Mouse (Mus musculus): Measurements from ENCODE around the gene Tmem235. TPM values are rescaled to one million over a fixed set of nuclear protein-coding genes. Genes with fewer than 3 reads are reported as not detected.
"Not testable (repeated sequence)": the region's sequence is repeated elsewhere in the genome, so short reads cannot be mapped to it uniquely, and the experiment has no call there.

Gene Tmem235
- total RNA-seq (2022) = under 1 TPM in 2 of 4 experiments, not detected in 2; 0.21 to 0.37 TPM

- no peak for DNase-seq (ENCODE audit: low spot score in 2 of 2)
Observed at GRCm38 (mm10) chr11:117860601-117861000, at the start of gene Tmem235. Gene Tmem235 (plus strand): TSS chr11:117860752.

GRCm38 (mm10) chr11:117813867-117814266 lies 46.7 kb upstream of the Tmem235 start:
- no peak for DNase-seq (ENCODE audit: low spot score in 2 of 2)

DNA sequence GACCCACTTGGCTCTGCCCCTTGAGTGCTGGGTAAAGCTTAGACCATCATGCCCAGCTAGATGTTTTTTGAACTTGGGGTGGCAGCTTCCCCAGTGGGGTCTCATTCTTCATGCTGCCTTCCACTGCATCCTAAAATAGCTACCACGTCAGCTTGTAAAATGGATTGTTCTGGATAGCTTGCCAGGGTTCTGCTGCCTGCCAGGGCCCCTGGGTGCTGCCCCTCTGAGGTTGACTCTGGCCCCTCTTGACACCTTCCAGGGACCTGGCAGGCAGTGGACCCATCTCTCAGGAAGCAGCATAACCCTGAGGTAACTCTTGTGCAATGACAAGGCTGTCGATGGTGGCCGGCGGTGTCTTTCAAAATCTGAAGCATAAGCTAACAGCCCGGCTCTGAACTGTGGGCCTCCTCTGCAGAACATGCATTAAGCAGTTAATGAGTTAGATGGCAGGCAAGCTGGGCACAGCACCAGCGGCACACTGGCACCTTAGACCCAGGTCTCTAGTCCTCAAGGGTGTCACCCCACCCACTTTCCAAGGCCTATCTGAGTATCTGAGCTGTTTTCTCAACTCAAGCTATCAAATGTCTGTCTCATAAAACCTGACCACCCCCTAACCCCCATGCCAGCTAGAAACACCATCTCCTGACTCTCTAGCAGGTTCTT lies 45.7 kb upstream of the Tmem235 start:
- DNase-seq (ENCODE audit: low spot score in 2 of 2) = no peak

DNA sequence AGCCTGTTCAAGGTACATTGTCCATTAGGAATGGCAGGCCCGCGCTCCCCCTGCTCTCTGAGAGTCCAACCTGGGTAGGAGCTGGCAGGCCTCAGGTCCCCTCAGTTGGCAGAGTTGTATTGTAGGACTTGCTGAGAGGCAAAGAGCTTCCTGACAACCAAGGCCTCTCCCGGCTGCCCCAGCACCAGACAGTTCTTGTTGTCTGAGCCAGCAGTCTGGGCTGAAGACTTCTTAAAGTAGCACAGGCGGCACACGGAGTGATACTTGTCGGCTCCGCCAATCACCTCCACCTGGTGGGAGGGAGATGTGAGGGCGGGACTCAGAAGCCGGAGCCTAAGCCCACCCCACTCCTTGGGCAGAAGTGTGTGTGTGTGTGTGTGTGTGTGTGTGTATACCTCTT lies 44.7 kb upstream of the Tmem235 start:
- not testable (repeated sequence) for DNase-seq (ENCODE audit: low spot score in 2 of 2)

DNA sequence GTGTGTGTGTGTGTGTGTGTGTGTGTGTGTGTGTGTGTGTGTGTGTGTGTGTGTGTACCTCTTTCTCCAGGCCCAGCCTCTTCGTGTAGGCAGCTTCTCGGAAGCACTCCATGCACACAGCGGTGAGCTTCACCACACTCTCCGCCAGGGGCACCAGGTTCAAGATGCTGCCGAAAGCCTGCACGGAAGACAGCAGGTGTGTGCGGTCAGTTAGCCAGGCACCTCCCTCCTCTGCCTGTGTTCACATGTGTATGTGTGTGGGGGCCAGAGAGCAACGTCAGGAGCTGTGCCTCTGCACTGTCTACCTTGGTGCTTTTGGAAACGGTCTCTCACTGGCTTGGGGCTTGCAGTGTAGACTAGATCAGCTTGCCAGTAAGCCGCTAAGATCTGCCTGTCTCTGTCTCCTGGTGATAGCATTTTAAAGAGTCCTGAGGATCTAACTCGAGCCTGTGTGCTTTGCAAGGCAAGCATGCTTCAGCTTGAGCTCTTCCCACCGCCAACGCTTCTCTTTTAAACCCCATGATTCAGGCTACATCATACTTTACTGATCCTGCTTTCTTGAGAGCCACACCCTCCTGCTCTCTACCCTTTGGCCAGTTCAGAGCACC lies 44.1 kb upstream of the Tmem235 start:
- DNase-seq (ENCODE audit: low spot score in 2 of 2) = no peak

GRCm38 (mm10) chr11:117819095-117819494 lies 41.5 kb upstream of the Tmem235 start:
- DNase-seq (ENCODE audit: low spot score in 2 of 2) = no peak

DNA sequence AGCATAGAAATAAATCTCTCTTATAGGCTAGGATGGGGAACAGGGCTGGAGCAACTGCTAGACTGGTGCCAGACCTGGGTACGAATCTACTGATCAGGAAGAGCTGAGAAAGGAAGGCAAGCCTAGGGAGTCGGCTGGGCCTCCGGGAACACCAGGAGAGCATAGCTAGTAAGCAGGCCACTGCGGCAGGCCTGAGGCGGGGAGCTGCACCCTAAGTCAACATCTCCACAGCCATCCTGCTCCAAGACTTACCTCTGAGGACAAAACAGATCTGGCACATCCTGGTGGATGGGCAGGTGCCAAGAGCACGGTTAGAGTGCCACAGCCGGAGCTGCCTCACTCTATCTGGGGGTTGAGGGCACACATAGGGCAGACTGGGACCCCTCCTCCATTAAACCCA lies 40.4 kb upstream of the Tmem235 start:
- DNase-seq (ENCODE audit: low spot score in 2 of 2) = no peak

DNA sequence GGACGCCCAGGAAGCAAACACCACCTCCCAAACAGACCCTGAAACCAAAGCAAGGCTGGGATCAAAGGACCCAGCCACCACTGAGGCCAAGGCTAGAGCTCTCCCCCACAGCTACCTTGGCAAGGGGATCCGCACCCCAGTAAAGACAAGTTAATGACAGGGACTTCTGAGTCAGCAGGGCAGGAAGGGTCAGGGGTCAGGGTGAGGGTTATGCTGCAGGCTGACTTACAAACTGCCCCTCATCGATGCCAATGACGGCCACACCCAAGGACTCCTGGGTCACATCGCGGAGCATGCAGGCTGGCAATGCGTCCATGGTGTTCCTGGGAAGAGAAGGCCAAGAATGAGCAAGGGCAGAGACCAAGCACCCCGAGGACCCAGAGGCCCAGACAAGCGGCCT lies 38.7 kb upstream of the Tmem235 start:
- no peak for DNase-seq (ENCODE audit: low spot score in 2 of 2)

DNA sequence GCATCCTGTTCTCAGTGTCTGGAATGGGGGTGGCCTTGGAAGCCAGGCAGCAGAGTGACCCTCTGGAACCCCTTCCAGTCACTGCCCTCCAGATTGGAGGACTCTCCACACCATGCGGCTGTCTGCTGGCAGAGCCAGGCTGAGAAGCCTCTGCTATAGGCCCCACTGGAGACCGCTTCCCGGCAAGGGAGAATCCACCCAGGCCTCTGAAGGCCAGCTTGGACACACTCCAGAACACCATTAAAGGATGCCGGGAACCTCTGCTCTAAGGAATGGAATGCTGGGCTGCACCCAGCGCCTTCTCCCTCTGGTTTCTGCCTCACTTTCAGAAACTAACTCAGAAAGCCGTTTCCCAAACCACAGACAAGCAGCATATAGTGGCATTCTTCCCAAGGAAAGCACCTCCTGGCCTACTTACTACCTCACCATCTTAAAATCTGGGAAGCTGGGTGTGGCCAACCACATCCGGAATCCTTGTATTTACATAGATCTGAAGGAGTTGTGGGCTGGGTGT lies 37.8 kb upstream of the Tmem235 start:
- no peak for DNase-seq (ENCODE audit: low spot score in 2 of 2)

DNA sequence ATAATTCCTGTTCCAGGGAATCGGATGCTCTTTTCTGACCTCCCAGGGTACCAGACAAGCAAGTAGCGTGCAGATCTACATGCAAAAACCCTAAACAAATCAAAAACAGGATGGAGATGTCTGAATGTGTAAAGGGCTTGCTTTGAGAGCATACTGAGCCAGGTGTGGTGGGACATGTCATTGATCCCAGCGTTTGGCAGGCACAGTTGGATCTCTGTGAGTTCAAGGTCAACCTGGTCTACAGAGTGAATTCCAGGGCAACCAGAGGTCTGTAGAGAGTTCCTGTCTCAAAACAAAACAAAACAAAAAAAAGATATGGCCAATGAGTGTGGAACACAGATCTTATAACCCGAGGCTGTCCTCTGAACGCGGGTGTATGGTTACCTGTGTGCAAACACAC lies 37.1 kb upstream of the Tmem235 start:
- no peak for DNase-seq (ENCODE audit: low spot score in 2 of 2)

GRCm38 (mm10) chr11:117824060-117824969 lies 36.2 kb upstream of the Tmem235 start:
- DNase-seq (ENCODE audit: low spot score in 2 of 2) = peak; percentile 45 to 71

DNA sequence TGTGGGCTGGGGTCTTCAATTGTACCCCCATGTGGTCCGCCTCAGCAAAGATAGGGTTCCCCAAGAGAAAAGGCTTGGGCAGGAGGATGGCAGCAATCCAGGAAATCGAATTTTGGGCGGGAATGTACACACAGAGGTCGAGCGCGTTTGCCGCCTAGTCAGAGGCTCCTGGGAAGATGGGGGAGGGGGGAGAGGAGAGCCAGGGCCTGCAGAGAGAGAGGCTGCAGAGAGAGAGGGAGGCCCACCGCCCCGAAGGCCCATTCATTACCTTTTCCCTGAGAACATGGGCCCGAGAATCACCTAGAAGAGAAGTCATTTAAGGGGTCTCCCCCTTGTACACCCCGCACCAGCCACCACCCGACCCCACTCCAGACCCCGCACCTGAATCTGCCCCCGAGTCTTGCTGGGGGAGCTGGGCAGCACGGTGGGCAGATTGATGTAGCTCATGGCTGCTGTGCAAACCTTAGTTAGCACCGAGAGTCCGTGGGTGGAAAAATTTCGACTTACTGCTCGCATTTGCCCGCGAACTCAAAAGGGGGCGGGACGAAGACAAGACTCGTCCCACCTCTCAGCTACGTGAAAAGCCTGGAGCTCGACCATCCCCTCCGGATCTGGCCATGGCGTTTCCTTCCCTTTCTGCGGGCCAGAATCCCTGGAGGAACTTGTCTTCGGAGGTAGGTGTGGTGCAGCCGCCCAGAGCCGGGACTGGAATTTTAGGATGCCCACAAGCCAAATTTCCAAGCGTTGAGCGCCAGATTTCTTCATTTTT lies 35.0 kb upstream of the Tmem235 start, which contains the start of the genes Afmid and Tk1:
Gene Afmid, plus strand, starts transcription at position 592 of the 769 bp plus-strand sequence.
Gene Tk1, minus strand, starts transcription at position 760 of the 769 bp plus-strand sequence.
- DNase-seq (ENCODE audit: low spot score in 2 of 2) = no peak

- DNase-seq (ENCODE audit: low spot score in 2 of 2) = no peak
Observed at GRCm38 (mm10) chr11:117826164-117826563, 34.4 kb upstream of the Tmem235 start.

DNA sequence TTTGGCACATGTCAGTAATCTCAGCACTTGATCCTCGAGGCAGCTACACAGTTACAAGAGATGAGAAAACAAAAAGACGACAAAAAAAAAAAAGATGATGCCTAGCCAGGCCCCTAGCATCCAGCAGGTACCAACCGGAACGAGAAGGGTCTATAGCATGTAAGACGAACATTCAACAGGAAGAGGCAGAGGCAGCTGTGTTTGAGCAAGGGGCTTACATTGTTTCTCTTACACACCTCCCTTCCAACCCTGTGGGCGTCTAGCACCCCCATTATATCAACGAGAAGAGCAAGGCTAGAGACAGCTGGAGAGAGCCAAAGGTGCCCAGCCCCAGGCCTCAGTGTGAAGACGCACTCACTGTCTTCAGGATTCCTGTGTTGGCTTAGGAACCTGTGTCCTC lies 33.6 kb upstream of the Tmem235 start:
- no peak for DNase-seq (ENCODE audit: low spot score in 2 of 2)

DNA sequence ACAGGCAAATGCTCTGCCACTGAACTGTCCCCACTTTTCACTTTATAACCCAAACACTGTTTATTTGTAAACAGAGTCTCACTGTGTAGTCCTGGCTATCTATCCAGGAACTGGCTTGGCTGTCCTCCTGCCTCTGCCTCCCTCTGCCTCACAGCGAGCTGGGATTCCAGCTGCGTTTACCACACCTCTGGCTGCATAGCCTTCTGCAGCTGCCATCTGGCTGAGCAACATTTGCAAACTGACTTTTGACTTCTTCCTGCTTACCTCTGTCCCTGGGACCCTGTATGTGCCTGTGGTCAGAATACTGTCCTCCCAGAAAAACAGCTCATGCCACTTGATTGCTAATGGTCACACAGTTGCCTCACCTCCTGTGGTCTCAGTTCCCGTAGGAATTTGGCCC lies 33.2 kb upstream of the Tmem235 start:
- no peak for DNase-seq (ENCODE audit: low spot score in 2 of 2)

DNA sequence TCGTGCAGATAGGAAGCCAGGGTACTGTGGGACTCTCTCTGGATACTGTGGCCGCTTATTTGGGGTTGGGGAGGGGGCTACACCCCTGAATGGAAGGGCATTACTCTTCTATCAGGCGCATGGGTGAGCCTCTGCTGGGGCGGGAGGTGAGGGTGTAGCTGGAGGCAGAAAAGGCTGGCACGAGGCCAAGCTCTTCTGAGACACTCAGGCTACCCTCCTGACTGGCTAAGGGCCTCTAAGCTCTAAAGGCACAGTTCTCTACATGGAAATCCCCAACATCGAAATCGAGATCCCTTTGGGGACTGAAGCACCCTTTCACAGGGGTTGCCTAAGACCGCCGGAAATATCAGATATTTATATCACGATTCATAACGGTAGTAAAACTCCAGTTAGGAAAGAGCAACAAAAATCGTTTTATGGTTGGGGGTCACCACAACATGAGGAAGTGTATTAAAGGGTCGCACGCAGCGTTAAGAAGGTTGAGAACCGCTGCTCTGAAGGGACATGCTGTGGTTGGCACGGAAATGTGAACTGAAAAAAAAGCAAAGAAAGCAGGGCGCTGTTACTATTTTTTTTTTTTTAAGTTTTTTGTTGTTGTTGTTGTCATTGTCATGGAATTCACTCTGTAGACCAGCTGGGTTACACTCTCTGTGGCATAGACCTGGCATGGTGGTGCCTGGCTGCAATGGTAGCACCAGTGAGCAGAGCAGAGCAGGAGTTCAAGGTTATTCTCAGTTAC lies 32.2 kb upstream of the Tmem235 start:
- DNase-seq (ENCODE audit: low spot score in 2 of 2) = no peak

DNA sequence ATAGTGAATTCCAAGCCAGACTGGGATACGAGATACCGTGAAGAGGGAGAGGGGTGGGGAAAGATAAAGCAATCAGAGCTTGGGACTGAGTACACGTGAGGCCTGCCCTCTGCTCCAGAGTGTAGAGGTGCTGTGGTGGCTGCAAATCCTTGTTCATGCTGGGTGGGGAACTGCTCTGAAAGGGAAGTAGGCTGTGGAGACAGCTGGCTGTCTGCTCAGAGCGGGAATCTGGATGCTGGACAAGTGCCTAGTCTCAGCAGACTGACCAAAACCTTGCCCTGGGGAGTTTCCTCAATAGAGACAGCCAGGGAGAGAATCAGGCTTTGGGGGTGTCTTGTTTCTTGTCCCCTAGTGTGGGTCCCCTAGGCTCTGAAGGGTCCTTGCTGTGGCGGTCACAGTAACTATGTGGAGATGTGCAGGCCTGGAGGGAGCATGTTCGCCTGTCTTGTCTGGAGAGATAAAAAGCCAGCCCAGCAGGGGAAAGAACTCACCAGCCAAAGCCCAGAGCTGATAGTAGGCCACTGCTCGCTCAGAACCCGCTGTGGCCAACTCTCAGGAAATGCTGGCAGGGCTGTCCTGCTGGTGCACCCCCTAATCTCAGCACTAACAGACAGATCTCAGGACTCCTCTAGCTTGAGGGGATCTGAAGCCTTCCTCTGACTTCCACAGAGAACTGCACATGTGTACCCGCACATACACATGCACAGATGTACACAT lies 31.5 kb upstream of the Tmem235 start:
- DNase-seq (ENCODE audit: low spot score in 2 of 2) = no peak

DNA sequence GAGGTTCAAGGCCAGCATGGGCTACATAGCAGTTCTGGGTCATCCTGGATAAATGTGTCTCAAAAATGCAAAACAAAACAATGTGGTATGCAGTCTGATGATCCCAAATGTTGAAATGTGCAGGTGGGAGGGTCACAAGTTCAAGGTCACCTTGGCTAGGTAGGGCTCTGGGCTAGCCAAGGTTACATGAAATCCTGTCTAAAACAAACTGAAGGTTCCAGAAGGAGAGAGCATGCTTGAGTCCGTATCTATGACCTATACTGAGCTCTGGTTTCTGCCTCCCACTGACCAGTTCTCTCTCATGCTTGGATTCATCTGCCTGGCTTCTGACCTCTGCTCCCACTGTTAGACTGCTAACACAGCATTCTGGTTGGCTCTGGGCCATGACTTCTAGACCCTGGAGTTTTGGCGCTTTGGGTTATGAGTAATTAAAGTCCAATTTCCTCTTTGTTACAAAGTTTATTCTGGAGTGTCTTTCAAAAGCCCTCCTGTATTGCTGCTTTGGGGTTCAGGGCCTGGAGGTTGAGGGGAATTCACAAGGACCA lies 30.8 kb upstream of the Tmem235 start:
- DNase-seq (ENCODE audit: low spot score in 2 of 2) = no peak

GRCm38 (mm10) chr11:117830401-117830800 lies 30.2 kb upstream of the Tmem235 start:
- DNase-seq (ENCODE audit: low spot score in 2 of 2) = no peak
